8 mouse cellular contexts compared by ENCODE assay signal in genomic region chr8:104436038-104436437, GRCm38 (mm10). TPM values are rescaled to one million over a fixed set of nuclear protein-coding genes. Genes with fewer than 3 reads are reported as not detected.
DNase-seq lines count a peak whose midpoint lies in the region; ATAC-seq and TF ChIP-seq lines count a peak whose summit lies in the region.

No protein-coding gene starts in this region.

- no peaks in the 10 kb centered on the region for H3K9me3 ChIP-seq in forebrain, postnatal 0 days (ENCODE audit: low read length)

- peaks cover 79% of the 10 kb centered on the region for H3K36me3 ChIP-seq in forebrain, postnatal 0 days (ENCODE audit: insufficient read depth)

- peak overlapping the region; percentile 25; the same call in 1 of the 2 replicates for H3K4me2 ChIP-seq in forebrain, postnatal 0 days (ENCODE audit: low read depth)

- peak overlapping the region; percentile 35; the same call in 1 of the 2 replicates for H3K9ac ChIP-seq in forebrain, postnatal 0 days

- intact Hi-C loops in heart, postnatal 36 days (cut with DNase I), result no loop called here

- WGBS in forebrain, postnatal 0 days, result 12% methylated on average over 12 of the region's 12 CpGs

- no peaks in the 10 kb centered on the region for H3K27me3 ChIP-seq in forebrain, postnatal 0 days (ENCODE audit: insufficient read depth, low read length)

- H3K4me3 ChIP-seq in forebrain, postnatal 0 days (ENCODE audit: low read depth, low read length), result no peak overlapping the region
- H3K4me3 ChIP-seq in layer of hippocampus, adult 2 months, result peak overlapping the region; percentile 36

- peaks cover 7% of the 10 kb centered on the region for H3K4me1 ChIP-seq in forebrain, postnatal 0 days (ENCODE audit: insufficient read depth)

- ATAC-seq in forebrain, postnatal 0 days, result peak; percentile 97

- DNase-seq in CD8-positive naive resting alpha-beta T cell, adult 2 months (ENCODE audit: low read depth in 2 of 2, low spot score in 2 of 2), result peak; percentile 77 to 78
- peak; percentile 99 for DNase-seq in brain, adult 2 months (ENCODE audit: low read depth, low spot score)
- peak; percentile 94 for DNase-seq in forebrain, postnatal 0 days
- peak; percentile 98 to 99 for DNase-seq in heart, postnatal 36 days
- DNase-seq in layer of hippocampus, adult 2 months (ENCODE audit: low spot score in 2 of 2), result peak; percentile 97 to 98
- DNase-seq in lung, postnatal 25 days (ENCODE audit: low spot score), result peak; percentile 98
- peak; percentile 25 for DNase-seq in retina, embryonic 14.5 days (ENCODE audit: low spot score)
- DNase-seq in urinary bladder, postnatal 10 days (ENCODE audit: low spot score), result peak; percentile 93

- no peak for TF ChIP-seq CTCF in forebrain, postnatal 0 days (IDR thresholded peaks at IDR 0.05; ENCODE audit: low read depth)
- TF ChIP-seq CTCF in layer of hippocampus, adult 2 months (conservative IDR thresholded peaks at IDR 0.05), result no peak

- H3K27ac ChIP-seq in forebrain, postnatal 0 days (ENCODE audit: low read depth, low read length), result peak overlapping the region; percentile 70
- peak overlapping the region; percentile 89 for H3K27ac ChIP-seq in layer of hippocampus, adult 2 months

RNA-seq across cellular contexts. Expression of gene Dync1li2, which starts 6.8 kb away (rescaled TPM):
- total RNA-seq in forebrain, postnatal 0 days (2014; rRNA removed), result 104 and 125 TPM in 2 replicates
- polyA plus RNA-seq in forebrain, postnatal 0 days (2015; fragmentation: Nextera tagmentation; extraction: Ambion mirVana), result 46.4 and 74.0 TPM in 2 replicates
- 100 to 1,000 TPM; 104 to 112 TPM for total RNA-seq in heart, postnatal 36 days (2021)
- 100 to 1,000 TPM; 272 to 275 TPM for total RNA-seq in layer of hippocampus, adult 2 months (2021)

RNA-seq across cellular contexts. Expression of gene Cmtm4, which starts 40.4 kb away (rescaled TPM):
- total RNA-seq in forebrain, postnatal 0 days (2014; rRNA removed), result 32.9 and 35.1 TPM in 2 replicates
- 2.0 and 2.3 TPM in 2 replicates for polyA plus RNA-seq in forebrain, postnatal 0 days (2015; fragmentation: Nextera tagmentation; extraction: Ambion mirVana)
- total RNA-seq in heart, postnatal 36 days (2021), result 10 to 100 TPM; 11.0 to 12.0 TPM
- total RNA-seq in layer of hippocampus, adult 2 months (2021), result 10 to 100 TPM; 59.9 to 62.3 TPM

Comparison
In these comparisons a context has a peak if more than half of its experiments do, and no peak if none do; other contexts are left out.
1. DNase-seq: peak in every context shown above with its lines; median percentile 99 in brain, adult 2 months; 98 in heart, postnatal 36 days; 98 in lung, postnatal 25 days; 98 in layer of hippocampus, adult 2 months; 94 in forebrain, postnatal 0 days; 93 in urinary bladder, postnatal 10 days; 78 in CD8-positive naive resting alpha-beta T cell, adult 2 months; 25 in retina, embryonic 14.5 days.